Mouse (Mus musculus): ENCODE data around the gene Slmap. TPM values are rescaled to one million over a fixed set of nuclear protein-coding genes. Genes with fewer than 3 reads are reported as not detected.

Gene Slmap
- polyA plus RNA-seq, 1 experiment, result 44.1 TPM

DNA sequence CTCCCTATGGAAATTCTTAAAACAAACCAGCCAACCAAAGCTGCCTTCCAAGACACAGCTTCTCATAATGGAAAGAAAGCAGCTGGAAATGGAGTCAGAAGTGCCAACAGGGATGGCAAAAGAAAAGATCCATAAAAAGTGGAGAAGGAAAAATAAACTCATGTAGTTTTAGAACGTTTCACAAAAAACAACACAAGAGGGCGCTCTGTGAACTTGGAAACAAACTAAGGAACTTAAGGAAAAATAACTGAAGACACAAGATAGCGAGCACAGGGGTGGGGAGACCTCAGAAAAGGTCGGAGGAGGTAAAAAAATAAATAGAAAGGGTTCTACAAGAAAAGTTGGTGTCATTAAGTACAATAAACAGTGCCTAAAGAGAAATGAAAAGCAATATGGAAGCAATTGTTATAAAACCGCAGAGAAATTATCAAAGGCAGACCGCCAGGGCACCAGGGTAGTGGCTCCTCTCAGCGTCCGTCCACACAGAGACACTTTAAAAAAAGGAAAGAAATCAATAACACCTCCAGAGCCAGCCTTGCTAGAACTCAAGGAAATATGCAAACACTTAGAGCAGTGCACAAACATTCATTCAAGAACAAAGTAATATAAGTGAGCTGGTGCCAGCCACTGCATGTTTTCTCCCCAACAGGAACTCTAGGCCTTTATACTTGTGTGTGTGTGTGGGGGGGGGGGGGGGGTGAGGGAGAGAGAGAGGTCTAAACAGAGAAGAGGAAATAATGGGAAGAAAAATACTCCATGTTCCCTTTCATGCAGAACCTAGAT lies 48.1 kb downstream of the Slmap start:
- Histone ChIP-seq H3K27ac (ENCODE audit: insufficient read depth, low read length) (no peak overlapping the region), H3K27me3 (ENCODE audit: control insufficient read depth, insufficient read depth, low read length) (no peaks in the 10 kb centered on the region), H3K4me3 (replicated peaks; ENCODE audit: insufficient read depth, low read depth, low read length) (no peak overlapping the region), H3K4me1 (ENCODE audit: control insufficient read depth, insufficient read depth, low read length) (peaks cover 7% of the 10 kb centered on the region; the same call in 1 of the 2 replicates)
- 51% methylated on average over 8 of the region's 8 CpGs for WGBS
- TF ChIP-seq CTCF (IDR thresholded peaks at IDR 0.05; ENCODE audit: borderline replicate concordance, insufficient read depth, low read depth, low read length) (no peak), POLR2A (IDR thresholded peaks at IDR 0.05; ENCODE audit: borderline replicate concordance, insufficient read depth, low read length) (no peak)
- peak in 1 of 2 experiments; percentile 18 for DNase-seq

DNA sequence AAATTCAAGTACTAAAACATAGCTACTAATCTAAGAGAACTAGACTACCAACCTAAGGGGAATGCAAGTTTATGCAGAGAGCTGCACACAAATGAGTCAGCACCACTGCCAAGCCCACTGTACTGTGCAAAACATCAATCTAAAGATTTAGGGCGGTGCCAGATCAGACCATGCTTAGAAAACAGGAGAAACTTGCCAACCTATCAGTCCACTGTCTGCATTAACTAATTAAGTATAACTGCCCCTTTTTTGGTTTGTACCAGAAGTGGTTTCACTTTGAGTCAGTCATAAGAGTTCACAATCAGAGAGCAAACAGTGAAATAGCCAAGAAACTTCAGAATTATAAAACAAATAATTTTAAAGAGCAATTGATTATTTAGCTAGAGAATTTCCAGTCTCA lies 53.3 kb downstream of the Slmap start:
- no peak for DNase-seq
- H3K27ac ChIP-seq (ENCODE audit: insufficient read depth, low read length), result no peak overlapping the region
- no peak for TF ChIP-seq CTCF (IDR thresholded peaks at IDR 0.05; ENCODE audit: borderline replicate concordance, insufficient read depth, low read depth, low read length)
- no peak for TF ChIP-seq POLR2A (IDR thresholded peaks at IDR 0.05; ENCODE audit: borderline replicate concordance, insufficient read depth, low read length)
- no peak overlapping the region for H3K4me3 ChIP-seq (replicated peaks; ENCODE audit: insufficient read depth, low read depth, low read length)
- WGBS, result 91% methylated on average over 1 of the region's 1 CpGs
- no peaks in the 10 kb centered on the region for H3K27me3 ChIP-seq (ENCODE audit: control insufficient read depth, insufficient read depth, low read length)
- no peaks in the 10 kb centered on the region for H3K4me1 ChIP-seq (ENCODE audit: control insufficient read depth, insufficient read depth, low read length)

DNA sequence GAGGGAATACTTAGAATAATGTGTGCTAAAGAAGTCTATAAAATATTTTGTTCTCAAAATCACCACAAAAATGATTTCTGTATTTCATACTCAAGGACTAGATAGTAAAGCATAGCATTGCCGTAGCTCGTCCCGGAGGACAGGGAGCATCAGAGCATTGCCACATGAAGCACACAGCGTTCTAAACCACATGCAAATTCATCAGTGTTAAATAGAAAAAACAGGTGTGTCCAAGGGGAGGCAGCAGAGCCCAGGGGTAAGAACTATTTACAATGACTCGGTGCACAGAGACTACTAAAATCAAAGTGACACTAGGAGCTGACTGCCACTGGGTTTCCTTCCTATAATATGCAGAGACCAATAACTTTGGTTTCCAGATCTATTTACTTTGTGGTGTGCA lies 57.0 kb downstream of the Slmap start:
- no peak overlapping the region for H3K27ac ChIP-seq (ENCODE audit: insufficient read depth, low read length)
- WGBS, result 95% methylated on average over 5 of the region's 5 CpGs
- TF ChIP-seq CTCF (IDR thresholded peaks at IDR 0.05; ENCODE audit: borderline replicate concordance, insufficient read depth, low read depth, low read length) (no peak), POLR2A (IDR thresholded peaks at IDR 0.05; ENCODE audit: borderline replicate concordance, insufficient read depth, low read length) (no peak)
- DNase-seq, result no peak
- H3K4me3 ChIP-seq (replicated peaks; ENCODE audit: insufficient read depth, low read depth, low read length), result no peak overlapping the region
- H3K4me1 ChIP-seq (ENCODE audit: control insufficient read depth, insufficient read depth, low read length), result no peaks in the 10 kb centered on the region
- no peaks in the 10 kb centered on the region for H3K27me3 ChIP-seq (ENCODE audit: control insufficient read depth, insufficient read depth, low read length)

DNA sequence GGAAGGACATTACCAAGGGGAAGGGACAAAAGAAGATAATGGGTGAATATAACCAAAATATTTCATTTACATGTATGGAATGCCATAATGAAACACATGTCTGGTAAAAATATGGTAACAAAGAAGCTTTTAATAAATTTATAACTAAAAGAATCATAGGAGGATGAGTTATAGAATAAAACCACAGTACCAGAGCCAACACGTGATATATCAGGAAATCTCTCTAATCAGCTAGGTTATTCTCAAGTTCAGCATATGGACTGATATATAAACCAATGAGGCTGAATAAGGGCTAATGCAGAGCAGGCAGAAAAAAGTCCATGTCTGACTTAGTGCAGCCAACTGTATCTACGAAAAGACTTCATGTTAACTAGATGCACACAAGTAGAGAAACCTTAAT lies 58.3 kb downstream of the Slmap start:
- no peak overlapping the region for H3K27ac ChIP-seq (ENCODE audit: insufficient read depth, low read length)
- TF ChIP-seq POLR2A (IDR thresholded peaks at IDR 0.05; ENCODE audit: borderline replicate concordance, insufficient read depth, low read length) (no peak), CTCF (IDR thresholded peaks at IDR 0.05; ENCODE audit: borderline replicate concordance, insufficient read depth, low read depth, low read length) (no peak)
- 93% methylated on average over 2 of the region's 2 CpGs for WGBS
- no peak overlapping the region for H3K4me3 ChIP-seq (replicated peaks; ENCODE audit: insufficient read depth, low read depth, low read length)
- no peak for DNase-seq
- no peaks in the 10 kb centered on the region for H3K27me3 ChIP-seq (ENCODE audit: control insufficient read depth, insufficient read depth, low read length)
- no peaks in the 10 kb centered on the region for H3K4me1 ChIP-seq (ENCODE audit: control insufficient read depth, insufficient read depth, low read length)

DNA sequence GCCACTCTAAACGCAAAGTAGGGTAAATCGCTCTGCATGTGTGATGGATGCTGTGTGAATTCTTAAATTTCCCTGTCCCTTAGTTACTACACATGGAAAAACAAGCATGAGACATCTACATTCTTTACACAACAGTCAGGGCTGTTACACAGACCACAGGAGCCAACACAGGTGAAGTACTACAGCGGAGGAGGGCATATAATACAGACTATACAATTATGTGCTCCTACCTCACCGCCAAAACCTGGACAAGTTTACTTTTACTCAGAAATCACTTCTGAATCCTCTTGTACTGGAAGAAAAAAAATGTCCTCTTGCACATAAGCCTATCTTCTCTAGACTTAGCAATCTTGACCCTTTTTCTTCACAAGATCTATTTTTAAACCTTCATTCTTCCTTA lies 66.8 kb downstream of the Slmap start:
- Histone ChIP-seq H3K27me3 (ENCODE audit: control insufficient read depth, insufficient read depth, low read length) (no peaks in the 10 kb centered on the region), H3K4me3 (replicated peaks; ENCODE audit: insufficient read depth, low read depth, low read length) (no peak overlapping the region), H3K4me1 (ENCODE audit: control insufficient read depth, insufficient read depth, low read length) (no peaks in the 10 kb centered on the region), H3K27ac (ENCODE audit: insufficient read depth, low read length) (no peak overlapping the region)
- no peak for DNase-seq
- TF ChIP-seq POLR2A (IDR thresholded peaks at IDR 0.05; ENCODE audit: borderline replicate concordance, insufficient read depth, low read length) (no peak), CTCF (IDR thresholded peaks at IDR 0.05; ENCODE audit: borderline replicate concordance, insufficient read depth, low read depth, low read length) (no peak)
- WGBS, result 92% methylated on average over 4 of the region's 4 CpGs

DNA sequence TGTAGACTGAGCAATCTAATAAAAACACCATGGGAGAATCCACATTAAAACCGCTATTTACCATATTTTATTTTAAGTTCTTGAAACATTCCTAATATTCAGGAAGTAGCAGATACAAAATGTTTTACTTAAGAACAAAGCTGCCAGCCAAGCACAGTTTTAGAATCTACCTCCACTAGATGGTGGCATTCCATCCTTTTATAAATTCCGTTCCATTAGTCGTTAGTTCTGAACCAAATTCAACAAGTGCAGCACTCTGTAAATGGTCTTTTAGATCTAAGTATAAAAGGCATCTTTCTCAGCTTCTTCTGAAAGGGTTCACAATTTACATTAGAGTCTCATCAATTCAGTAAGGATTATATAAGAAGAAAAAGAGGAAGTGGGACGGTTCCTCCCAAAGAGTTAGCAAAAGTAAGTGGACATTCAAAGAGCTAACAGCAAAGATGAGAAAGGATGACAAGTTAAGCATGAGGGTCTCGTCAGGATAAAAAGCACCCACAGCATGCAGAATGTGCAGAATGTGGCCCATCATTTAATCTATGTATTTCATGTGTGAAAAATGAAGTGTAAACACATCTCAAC lies 68.1 kb downstream of the Slmap start:
- WGBS, result 78% methylated on average over 5 of the region's 5 CpGs
- Histone ChIP-seq H3K4me3 (replicated peaks; ENCODE audit: insufficient read depth, low read depth, low read length) (no peak overlapping the region), H3K4me1 (ENCODE audit: control insufficient read depth, insufficient read depth, low read length) (no peaks in the 10 kb centered on the region), H3K27ac (ENCODE audit: insufficient read depth, low read length) (no peak overlapping the region), H3K27me3 (ENCODE audit: control insufficient read depth, insufficient read depth, low read length) (no peaks in the 10 kb centered on the region)
- DNase-seq, result no peak
- TF ChIP-seq POLR2A (IDR thresholded peaks at IDR 0.05; ENCODE audit: borderline replicate concordance, insufficient read depth, low read length) (no peak), CTCF (IDR thresholded peaks at IDR 0.05; ENCODE audit: borderline replicate concordance, insufficient read depth, low read depth, low read length) (no peak)

DNA sequence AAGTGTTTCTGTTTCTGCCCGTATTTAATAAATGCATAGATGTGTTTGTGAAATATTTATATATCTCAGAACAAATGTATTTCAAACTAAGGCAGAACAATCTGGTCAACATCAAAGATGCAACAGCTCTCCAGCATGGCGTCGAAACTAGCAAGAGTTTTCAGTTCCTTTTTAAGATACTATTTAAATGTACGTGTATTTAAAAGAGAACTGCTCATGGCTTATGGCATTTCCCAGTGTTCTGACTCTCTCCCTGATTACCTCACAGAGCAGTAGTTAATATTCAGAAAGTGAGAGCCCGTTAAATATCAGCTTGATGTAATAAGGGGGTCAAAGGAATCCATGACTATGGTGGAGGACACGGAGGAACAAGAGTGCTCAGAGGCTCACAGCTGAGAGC lies 68.8 kb downstream of the Slmap start:
- DNase-seq, result no peak
- Histone ChIP-seq H3K27ac (ENCODE audit: insufficient read depth, low read length) (no peak overlapping the region), H3K4me1 (ENCODE audit: control insufficient read depth, insufficient read depth, low read length) (no peaks in the 10 kb centered on the region), H3K4me3 (replicated peaks; ENCODE audit: insufficient read depth, low read depth, low read length) (no peak overlapping the region), H3K27me3 (ENCODE audit: control insufficient read depth, insufficient read depth, low read length) (no peaks in the 10 kb centered on the region)
- TF ChIP-seq CTCF (IDR thresholded peaks at IDR 0.05; ENCODE audit: borderline replicate concordance, insufficient read depth, low read depth, low read length) (no peak), POLR2A (IDR thresholded peaks at IDR 0.05; ENCODE audit: borderline replicate concordance, insufficient read depth, low read length) (no peak)
- WGBS, result 81% methylated on average over 6 of the region's 6 CpGs

DNA sequence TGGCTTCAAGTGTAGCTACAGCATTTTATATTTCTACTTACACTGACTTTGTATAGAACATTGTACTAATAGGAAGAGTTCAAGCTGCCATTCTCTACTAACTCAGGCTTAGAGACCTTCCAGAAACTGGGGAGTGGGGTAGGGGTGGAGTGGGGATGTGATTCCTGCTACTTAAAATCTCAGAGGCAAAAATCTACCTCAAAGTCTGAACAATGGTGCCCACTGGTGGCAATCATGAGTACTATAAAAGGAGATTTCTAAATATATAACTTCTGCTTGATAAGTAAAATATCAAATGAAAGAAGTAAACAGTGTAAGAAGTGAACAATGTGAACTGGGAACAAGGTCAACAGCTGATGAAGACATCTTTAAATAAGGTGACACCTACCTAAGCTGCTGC lies 75.2 kb downstream of the Slmap start:
- no peak for TF ChIP-seq CTCF (IDR thresholded peaks at IDR 0.05; ENCODE audit: borderline replicate concordance, insufficient read depth, low read depth, low read length)
- TF ChIP-seq POLR2A (IDR thresholded peaks at IDR 0.05; ENCODE audit: borderline replicate concordance, insufficient read depth, low read length), result no peak
- H3K27ac ChIP-seq (ENCODE audit: insufficient read depth, low read length), result no peak overlapping the region
- H3K4me3 ChIP-seq (replicated peaks; ENCODE audit: insufficient read depth, low read depth, low read length), result no peak overlapping the region
- no peaks in the 10 kb centered on the region for H3K27me3 ChIP-seq (ENCODE audit: control insufficient read depth, insufficient read depth, low read length)
- H3K4me1 ChIP-seq (ENCODE audit: control insufficient read depth, insufficient read depth, low read length), result no peaks in the 10 kb centered on the region
- DNase-seq, result no peak

Measured in cerebellum, adult 2 months (tissue).